Mouse (Mus musculus): ENCODE results near the gene Ddx23.

Gene Ddx23

GRCm38 (mm10) chr15:98608058-98608783 is 54.5 kb downstream of the Ddx23 start:
- DNase-seq (ENCODE audit: low spot score in 2 of 2): no peak

GRCm38 (mm10) chr15:98607557-98607956 is 55.1 kb downstream of the Ddx23 start:
- no peak for DNase-seq (ENCODE audit: low spot score in 2 of 2)

- no peak for DNase-seq (ENCODE audit: low spot score in 2 of 2)
Observed at GRCm38 (mm10) chr15:98606739-98607138, 56.0 kb downstream of the Ddx23 start.

GRCm38 (mm10) chr15:98606051-98606536 is 56.6 kb downstream of the Ddx23 start:
- no peak for DNase-seq (ENCODE audit: low spot score in 2 of 2)

- DNase-seq (ENCODE audit: low spot score in 2 of 2): no peak
Observed at GRCm38 (mm10) chr15:98604041-98604575, 58.6 kb downstream of the Ddx23 start.

- no peak for DNase-seq (ENCODE audit: low spot score in 2 of 2)
Observed at GRCm38 (mm10) chr15:98602921-98603458, 59.7 kb downstream of the Ddx23 start.

- no peak for DNase-seq (ENCODE audit: low spot score in 2 of 2)
Observed at GRCm38 (mm10) chr15:98602191-98602881, 60.4 kb downstream of the Ddx23 start.

- DNase-seq (ENCODE audit: low spot score in 2 of 2): no peak
Observed at GRCm38 (mm10) chr15:98601832-98602190, 60.9 kb downstream of the Ddx23 start.

GRCm38 (mm10) chr15:98600036-98600709 is 62.5 kb downstream of the Ddx23 start:
- DNase-seq (ENCODE audit: low spot score in 2 of 2): no peak

- DNase-seq (ENCODE audit: low spot score in 2 of 2): no peak
Observed at GRCm38 (mm10) chr15:98596609-98597008, 66.1 kb downstream of the Ddx23 start.

All from cerebellum, postnatal 4 days (tissue).